Mouse (Mus musculus) liver, embryonic 14.5 days (tissue): ENCODE results near the gene Prrx2.

Experiments
- CTCF ChIP-seq: IDR thresholded peaks from 2 replicates; pipeline ENCODE4 v1.5.1; 2016; ENCODE audit warnings: antibody characterized with exemption, low read depth, control low read depth
- EP300 ChIP-seq: IDR thresholded peaks from 2 replicates; pipeline ENCODE4 v1.6.1; 2016; ENCODE audit warnings: antibody characterized with exemption, low read depth

GRCm38 (mm10) chr2:30805983-30806382 is 28.8 kb upstream of the Prrx2 start:
- TF ChIP-seq CTCF, result no peak
- TF ChIP-seq EP300, result no peak
